Mouse (Mus musculus) spleen, postnatal 36 days (tissue): Measurements from ENCODE around the gene Bach1.

ENCODE experiments used
- DNase-seq, 2 experiments: peaks; one replicate each; pipeline ENCODE4 v3.0.0; 2022; ENCODE audit warnings: low spot score in 2 of 2, mixed read lengths in 1 of 2

Bach1 gene

GRCm38 (mm10) chr16:87711961-87712360, 13.2 kb downstream of the Bach1 start:
- DNase-seq = no peak

DNA sequence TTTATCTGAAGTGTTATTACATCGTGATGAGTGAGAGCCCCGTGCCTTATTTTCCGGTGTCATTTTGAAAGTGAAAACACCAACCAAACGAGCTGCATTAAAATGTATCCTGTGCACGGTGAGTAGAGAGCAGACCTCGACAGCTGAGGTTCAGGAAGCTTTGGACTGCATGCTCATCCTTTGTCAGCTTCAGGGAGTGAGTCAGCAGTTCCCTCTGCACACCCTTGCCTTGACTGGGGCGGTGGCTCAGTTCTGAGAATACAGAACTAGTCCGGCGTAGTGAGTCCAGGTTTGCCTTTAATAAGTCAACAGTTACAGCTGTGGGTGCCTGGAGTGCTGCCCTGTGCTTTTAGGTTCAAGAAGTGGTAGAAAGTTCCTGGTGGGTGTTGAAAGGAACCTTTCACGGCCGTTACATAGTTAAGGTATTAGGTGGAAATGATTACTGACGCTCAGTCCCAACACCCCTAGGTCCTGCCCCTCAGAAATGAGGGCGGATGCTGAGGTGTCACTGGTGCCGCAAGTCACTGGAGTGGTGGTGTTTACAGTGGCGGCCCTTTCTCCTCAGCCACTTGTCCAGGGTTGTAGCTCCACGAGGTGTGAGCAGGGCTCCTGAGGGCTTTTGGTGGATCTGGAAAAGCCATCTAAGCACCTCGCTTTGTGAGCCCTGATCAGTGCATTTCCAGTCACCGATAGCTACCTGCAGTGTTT, 14.4 kb downstream of the Bach1 start:
- DNase-seq = peak; percentile 52 to 67

DNA sequence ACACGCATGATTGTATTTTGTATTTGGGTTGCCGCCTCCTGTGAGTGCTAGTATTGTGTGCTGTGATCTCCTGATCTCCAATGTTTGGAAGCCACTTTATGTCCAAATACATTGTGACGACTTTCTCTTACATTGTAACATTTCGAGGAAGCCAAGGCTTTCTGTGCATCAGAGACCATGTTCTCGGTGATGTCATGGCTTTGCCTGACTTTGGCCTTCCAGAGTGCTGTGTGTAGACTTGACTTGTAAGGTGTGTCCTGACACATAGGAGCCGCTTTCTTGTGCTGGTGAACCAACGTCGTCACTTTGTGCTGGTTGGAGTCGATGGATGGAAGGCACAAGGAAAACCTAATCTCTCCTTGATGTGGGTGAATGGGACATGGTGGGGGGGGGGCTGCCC, 15.8 kb downstream of the Bach1 start:
- no peak for DNase-seq

- DNase-seq = no peak
Observed at GRCm38 (mm10) chr16:87715221-87715620, 16.5 kb downstream of the Bach1 start.

- DNase-seq = no peak
Observed at GRCm38 (mm10) chr16:87716269-87716668, 17.5 kb downstream of the Bach1 start.

DNA sequence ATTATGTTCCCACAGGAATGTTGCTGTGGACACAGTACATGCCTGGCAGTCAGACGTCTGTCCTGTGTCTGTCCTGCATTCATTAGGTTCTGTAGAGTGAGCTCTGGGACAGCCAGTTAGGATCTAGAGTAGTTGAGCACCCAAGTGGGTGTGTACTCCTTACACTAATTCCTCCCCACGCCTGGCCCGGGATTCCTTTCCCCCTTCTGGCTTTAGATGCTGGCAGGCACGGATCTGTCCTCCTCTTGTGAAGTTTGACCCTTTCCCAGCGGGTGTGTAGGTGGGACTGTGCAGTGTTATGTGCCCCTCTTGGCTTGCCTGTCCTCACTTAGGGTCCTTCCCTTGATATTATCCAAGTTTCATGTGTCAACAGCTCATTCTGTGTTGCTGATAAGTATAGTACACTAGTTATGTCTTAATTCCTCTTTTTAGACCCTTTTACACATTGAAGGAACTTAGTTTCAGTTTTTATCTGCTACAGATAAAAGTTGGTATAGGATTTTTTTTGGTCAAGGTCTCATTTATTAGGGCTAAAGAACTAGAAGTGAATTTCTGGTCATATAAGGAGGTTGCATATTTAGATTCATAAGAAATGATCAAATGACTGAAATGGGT, 18.4 kb downstream of the Bach1 start:
- DNase-seq = no peak

DNA sequence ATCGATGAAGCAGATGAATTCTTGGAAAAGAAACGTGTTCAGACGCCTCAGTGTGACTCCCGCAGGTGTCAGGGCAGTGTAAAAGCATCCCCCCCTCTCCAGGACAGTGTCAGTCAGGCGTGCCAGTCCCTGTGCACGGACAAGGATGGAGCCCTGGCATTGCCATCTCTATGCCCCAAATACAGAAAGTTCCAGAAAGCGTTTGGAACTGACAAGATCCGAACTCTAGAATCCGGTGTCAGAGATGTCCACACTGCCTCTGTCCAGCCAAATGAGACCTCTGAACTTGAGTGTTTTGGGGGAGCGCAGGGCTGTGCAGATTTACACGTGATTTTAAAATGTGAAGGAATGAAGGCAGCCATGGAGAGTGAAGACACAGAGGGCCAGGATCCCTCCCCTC, 20.3 kb downstream of the Bach1 start:
- no peak for DNase-seq

DNA sequence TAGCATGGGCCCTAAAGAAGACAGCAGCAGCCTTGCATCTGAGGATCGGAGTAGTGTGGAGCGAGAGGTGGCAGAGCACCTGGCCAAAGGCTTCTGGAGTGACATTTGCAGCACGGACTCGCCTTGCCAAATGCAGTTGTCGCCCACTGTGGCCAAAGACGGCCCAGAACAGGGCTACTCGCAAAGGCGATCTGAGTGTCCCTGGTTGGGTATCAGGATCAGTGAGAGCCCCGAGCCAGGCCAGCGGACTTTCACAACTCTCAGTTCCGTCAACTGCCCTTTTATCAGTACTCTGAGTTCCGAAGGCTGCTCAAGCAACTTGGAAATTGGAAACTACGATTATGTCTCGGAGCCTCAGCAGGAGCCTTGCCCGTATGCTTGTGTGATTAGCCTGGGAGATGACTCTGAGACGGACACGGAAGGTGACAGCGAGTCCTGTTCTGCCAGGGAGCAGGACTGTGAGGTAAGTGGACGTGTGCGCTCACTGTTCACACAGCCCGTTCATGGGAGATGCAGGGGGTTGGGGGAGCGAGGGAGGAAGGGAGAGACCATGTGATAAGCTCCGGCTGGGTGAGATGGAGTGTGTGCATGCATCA, 21.0 kb downstream of the Bach1 start:
- DNase-seq = no peak

DNA sequence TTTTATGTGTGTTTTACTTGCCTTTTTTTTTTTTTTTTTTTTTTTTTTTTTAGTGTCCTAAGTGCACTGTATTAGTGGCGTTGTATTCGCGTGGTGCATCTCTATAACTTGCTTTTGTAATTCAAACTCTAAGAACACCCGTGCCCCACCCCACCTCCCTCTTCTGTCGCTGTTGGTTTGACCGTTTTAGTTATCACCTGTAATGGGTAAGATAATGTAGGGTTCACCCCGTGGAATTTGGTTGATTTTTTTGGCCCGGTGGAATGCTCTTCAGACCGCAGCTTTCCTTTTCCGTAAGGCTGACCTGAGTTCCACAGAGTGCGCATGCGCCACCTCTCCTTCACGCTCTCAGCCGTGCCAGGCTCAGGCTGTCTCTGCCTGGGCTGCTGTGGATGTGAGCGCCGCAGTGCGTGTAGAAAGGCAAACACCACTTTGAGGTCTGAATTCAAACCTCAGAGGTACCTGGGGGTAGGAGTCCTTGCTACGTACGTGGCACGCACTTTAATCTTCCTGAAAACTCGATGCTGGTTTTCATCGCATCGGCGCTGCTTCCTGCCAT, 22.2 kb downstream of the Bach1 start:
- DNase-seq = no peak

- no peak for DNase-seq
Observed at GRCm38 (mm10) chr16:87722857-87723256, 24.1 kb downstream of the Bach1 start.

- DNase-seq = no peak
Observed at GRCm38 (mm10) chr16:87723479-87723878, 24.7 kb downstream of the Bach1 start.

DNA sequence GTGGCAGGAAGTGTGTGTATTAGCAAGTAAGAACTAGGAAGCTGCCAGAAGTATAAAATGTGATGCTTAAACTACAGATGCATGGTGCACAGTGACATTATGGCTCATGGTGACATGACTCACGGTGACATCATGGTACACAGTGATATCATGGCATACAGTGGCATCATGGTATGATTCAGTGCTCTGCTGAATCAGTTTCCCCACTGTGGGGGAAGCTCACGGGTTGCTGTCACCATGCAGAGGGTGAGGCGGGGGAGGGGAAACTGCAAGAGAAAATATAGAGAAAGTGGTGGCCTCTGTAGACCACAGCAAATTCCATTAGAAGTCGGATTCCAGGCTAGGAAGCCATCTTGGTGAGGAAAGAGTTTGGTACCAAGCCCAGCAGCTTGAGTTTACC, 26.1 kb downstream of the Bach1 start:
- no peak for DNase-seq

GRCm38 (mm10) chr16:87725241-87725640, 26.5 kb downstream of the Bach1 start:
- no peak for DNase-seq

- no peak for DNase-seq
Observed at GRCm38 (mm10) chr16:87725963-87726362, 27.2 kb downstream of the Bach1 start.

- no peak for DNase-seq
Observed at GRCm38 (mm10) chr16:87726369-87726768, 27.6 kb downstream of the Bach1 start.

DNA sequence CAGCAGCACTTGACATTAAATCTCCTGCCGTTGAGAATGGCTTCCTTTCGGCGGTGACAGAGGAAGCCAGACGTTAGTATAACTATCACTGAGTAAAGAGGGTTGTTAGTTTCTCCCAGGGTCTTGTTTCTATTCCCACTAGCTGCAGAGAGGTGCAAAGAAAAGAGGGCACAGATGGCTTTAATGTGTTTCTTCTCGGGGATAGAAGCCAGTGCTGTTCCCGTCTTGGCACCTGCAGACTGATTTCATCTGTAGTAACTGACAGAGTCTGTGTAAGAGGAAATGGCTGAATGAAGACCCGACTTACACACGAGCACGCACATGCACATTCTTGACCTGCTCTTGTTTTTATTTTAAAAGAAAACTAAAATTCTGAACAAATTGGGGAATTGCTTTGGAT, 28.5 kb downstream of the Bach1 start:
- no peak for DNase-seq

GRCm38 (mm10) chr16:87727918-87728317, 29.2 kb downstream of the Bach1 start:
- no peak for DNase-seq

GRCm38 (mm10) chr16:87728703-87729102, 30.0 kb downstream of the Bach1 start:
- DNase-seq = no peak

DNA sequence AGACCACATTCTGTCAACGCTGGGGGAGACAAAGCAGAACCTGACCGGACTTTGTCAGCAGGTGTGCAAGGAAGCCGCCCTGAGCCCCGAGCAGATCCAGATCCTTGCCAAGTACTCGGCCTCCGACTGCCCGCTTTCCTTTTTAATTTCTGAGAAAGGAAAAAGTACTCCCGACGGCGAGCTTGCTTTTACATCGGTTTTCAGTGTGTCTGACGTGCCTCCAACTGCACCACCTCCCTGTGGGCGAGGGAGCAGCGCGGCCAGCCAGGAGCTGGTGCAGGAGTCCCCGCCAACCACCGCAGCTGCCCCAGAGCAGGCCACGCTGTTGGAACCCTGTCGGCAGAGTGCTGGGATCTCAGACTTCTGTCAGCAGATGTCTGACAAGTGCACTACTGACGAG, 30.7 kb downstream of the Bach1 start:
- no peak for DNase-seq

GRCm38 (mm10) chr16:87734868-87735381, 36.2 kb downstream of the Bach1 start:
- no peak for DNase-seq

- DNase-seq = no peak
Observed at GRCm38 (mm10) chr16:87736106-87736505, 37.4 kb downstream of the Bach1 start.

DNA sequence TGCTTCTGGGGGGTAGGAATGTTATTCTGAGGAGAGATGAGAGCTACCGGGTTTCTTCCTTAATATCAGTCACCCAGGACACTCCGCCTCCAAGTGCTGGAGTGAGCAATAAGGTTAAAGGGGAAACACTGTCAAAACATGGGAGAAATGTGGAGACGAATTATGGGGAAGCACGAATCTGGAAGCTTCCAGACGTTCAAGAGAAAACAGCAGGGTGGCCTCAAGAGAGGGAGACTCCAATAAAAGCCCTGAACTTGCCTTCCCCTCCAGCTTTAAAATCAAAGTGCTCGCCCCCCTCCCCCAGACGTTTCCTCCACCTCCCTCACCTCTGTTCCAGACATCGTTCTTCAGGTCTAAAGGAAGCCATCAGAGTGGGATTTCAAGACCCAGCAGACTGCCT, 38.6 kb downstream of the Bach1 start:
- DNase-seq = no peak
